Mouse (Mus musculus) testis, adult 2 months (tissue): ENCODE measurements around the gene Specc1.

Experiments
- CTCF ChIP-seq: fragments of 200-500 bp; IDR thresholded peaks from 2 replicates; pipeline ENCODE4 v1.5.1; 2012; ENCODE audit warnings: low read depth, mild to moderate bottlenecking, inconsistent platforms, low read length, moderate library complexity; ENCODE audit not compliant: control insufficient read depth, insufficient read depth, insufficient replicate concordance
- POLR2A ChIP-seq: fragments of 200-500 bp; IDR thresholded peaks from 2 replicates; pipeline ENCODE4 v1.6.1; 2012; ENCODE audit warnings: low read depth, mild to moderate bottlenecking, inconsistent platforms, low read length, moderate library complexity; ENCODE audit not compliant: control insufficient read depth

GRCm38 (mm10) chr11:62243871-62244270, 287.3 kb downstream of the Specc1 start:
- TF ChIP-seq CTCF: no peak
- no peak for TF ChIP-seq POLR2A
